Mouse (Mus musculus) small intestine, adult 2 months (tissue): ENCODE data around the gene F2rl3.

Source experiments
- CTCF ChIP-seq: fragments of 200-500 bp; IDR thresholded peaks from 2 replicates; pipeline ENCODE4 v1.5.1; 2012; ENCODE audit warnings: low read depth, mild to moderate bottlenecking, control low read depth, inconsistent platforms, low read length, moderate library complexity, mixed read lengths; ENCODE audit not compliant: insufficient replicate concordance, insufficient read length; ENCODE audit errors: extremely low read depth
- POLR2A ChIP-seq: fragments of 200-500 bp; IDR thresholded peaks from 2 replicates; pipeline ENCODE4 v1.6.1; 2012; ENCODE audit warnings: low read depth, mild to moderate bottlenecking, control low read depth, inconsistent platforms, low read length, moderate library complexity

- TF ChIP-seq CTCF (peak; percentile 61; the same call in 1 of the 2 replicates), POLR2A (no peak)
Observed at GRCm38 (mm10) chr8:72746061-72746460, 15.6 kb upstream of the F2rl3 start.
